Mouse (Mus musculus) CH12.LX (cell line): Measurements from ENCODE around the gene Ramp2. TPM values are rescaled to one million over a fixed set of nuclear protein-coding genes. Genes with fewer than 3 reads are reported as not detected.

Experiments used
- DNase-seq: peaks from one replicate; pipeline ENCODE4 v3.0.0-alpha.2; 2013; ENCODE audit errors: extremely low read depth
- H3K27ac ChIP-seq: 2 replicates; pipeline ENCODE4 v1.5.1; 2012; ENCODE audit warnings: low read depth, mild to moderate bottlenecking, control low read depth, moderate library complexity; ENCODE audit not compliant: insufficient read depth
- H3K27me3 ChIP-seq: replicated peaks from 2 replicates; pipeline ENCODE3; 2012; ENCODE audit warnings: inconsistent platforms
- H3K36me3 ChIP-seq, 2 experiments: replicated peaks in 1 of 2; 2 replicates each; pipeline versions ENCODE3 to v1.6.1; 2012; ENCODE audit warnings: inconsistent platforms in 1 of 2, low read length in 1 of 2, mild to moderate bottlenecking in 1 of 2, mixed read lengths in 1 of 2, moderate library complexity in 1 of 2; ENCODE audit not compliant: control insufficient read depth in 1 of 2, insufficient read depth in 1 of 2
- H3K4me1 ChIP-seq, 2 experiments: 2 replicates each; pipeline ENCODE4 v1.6.1; 2012; ENCODE audit warnings: inconsistent platforms in 1 of 2, moderate library complexity in 1 of 2; ENCODE audit not compliant: insufficient read depth in 2 of 2, control insufficient read depth in 1 of 2
- H3K4me2 ChIP-seq: 2 replicates; pipeline ENCODE4 v1.6.1; 2012; ENCODE audit warnings: low read depth, mild to moderate bottlenecking, control low read depth; ENCODE audit not compliant: poor library complexity, insufficient read depth, severe bottlenecking
- H3K4me3 ChIP-seq, 3 experiments: fragments of 150-350 bp in 1 of 3; sonication (generic) in 1 of 3; replicated peaks in 1 of 3; 2 replicates each; pipeline versions ENCODE3 to v1.5.1; 2011 to 2012; ENCODE audit warnings: low read depth in 2 of 3, low read length in 2 of 3, mild to moderate bottlenecking in 2 of 3, moderate library complexity in 2 of 3, control low read depth in 1 of 3, improper control_type of control experiment in 1 of 3, inconsistent platforms in 1 of 3, mixed read lengths in 1 of 3; ENCODE audit not compliant: poor library complexity in 1 of 3
- H3K79me2 ChIP-seq: replicated peaks from 2 replicates; pipeline ENCODE4 v1.6.1; 2012; ENCODE audit warnings: mild to moderate bottlenecking, moderate library complexity; ENCODE audit not compliant: control insufficient read depth, poor library complexity, insufficient read depth, severe bottlenecking; ENCODE audit errors: extremely low read depth
- H3K9ac ChIP-seq: 2 replicates; pipeline ENCODE4 v1.6.1; 2012; ENCODE audit warnings: low read depth, mild to moderate bottlenecking, control low read depth, moderate library complexity; ENCODE audit not compliant: insufficient read depth
- H3K9me3 ChIP-seq: replicated peaks from 2 replicates; pipeline ENCODE3; 2012; ENCODE audit warnings: low read length, inconsistent platforms, mixed read lengths
- ELF1 ChIP-seq: IDR thresholded peaks from 2 replicates; pipeline ENCODE4 v1.6.1; 2014; ENCODE audit warnings: low read depth, mild to moderate bottlenecking, inconsistent platforms, low read length, improper control_type of control experiment
- HCFC1 ChIP-seq: IDR thresholded peaks from 2 replicates; pipeline ENCODE4 v1.6.1; 2012; ENCODE audit warnings: low read depth, mild to moderate bottlenecking, inconsistent platforms, low read length, improper control_type of control experiment
- MYC ChIP-seq: IDR thresholded peaks from 2 replicates; pipeline ENCODE4 v1.6.1; 2011; ENCODE audit warnings: low read depth, mild to moderate bottlenecking, improper control_type of control experiment, low read length
- PAX5 ChIP-seq: IDR thresholded peaks from 2 replicates; pipeline ENCODE4 v1.6.1; 2012; ENCODE audit warnings: low read length, inconsistent platforms, mixed read lengths
- POLR2A ChIP-seq: IDR thresholded peaks from 2 replicates; pipeline ENCODE4 v1.6.1; 2011; ENCODE audit warnings: low read depth, mild to moderate bottlenecking, improper control_type of control experiment, low read length
- POLR2AphosphoS2 ChIP-seq: IDR thresholded peaks from 2 replicates; pipeline ENCODE4 v1.6.1; 2011; ENCODE audit warnings: low read depth, low read length, improper control_type of control experiment
- RCOR1 ChIP-seq: conservative IDR thresholded peaks from 2 replicates; pipeline ENCODE4 v1.6.1; 2012; ENCODE audit warnings: low read depth, mild to moderate bottlenecking, inconsistent platforms, low read length, improper control_type of control experiment
- TCF12 ChIP-seq: IDR thresholded peaks from 2 replicates; pipeline ENCODE4 v1.6.1; 2014; ENCODE audit warnings: low read depth, mild to moderate bottlenecking, inconsistent platforms, low read length, improper control_type of control experiment
- USF1 ChIP-seq: IDR thresholded peaks from 2 replicates; pipeline ENCODE4 v1.6.1; 2014; ENCODE audit warnings: low read depth, mild to moderate bottlenecking, inconsistent platforms, low read length, improper control_type of control experiment
- dilution Hi-C: fragments of 300-500 bp; cut with MboI; formaldehyde crosslinking; loops from 2 replicates; pipeline ENCODE4 v1.14.3; 2020; ENCODE audit warnings: low sequenced_read_pairs; ENCODE audit not compliant: extremely low pct_unique_long_range_greater_than_20kb, extremely low pct_ligation_motif_present
- in situ Hi-C: fragments of 300-500 bp; cut with MboI; formaldehyde crosslinking; loops from 3 replicates; pipeline ENCODE4 v1.14.3; 2019; ENCODE audit warnings: low sequenced_read_pairs, low pct_ligation_motif_present, low pct_unique_long_range_greater_than_20kb, mixed read lengths
- polyA plus RNA-seq: library from polyadenylated mRNA; unstranded; fragments of >175 nt; gene quantifications from 2 replicates; pipeline ENCODE4 v1.2.1, GENCODE M21; 2012; ENCODE audit warnings: low read depth; ENCODE audit not compliant: insufficient read length
- total RNA-seq, 2 experiments: library from RNA; depleted of rRNA; stranded (reverse); fragments of 300-350 nt in 1 of 2; fragments of >200 nt in 1 of 2; gene quantifications; 2 replicates each; pipeline ENCODE4 v1.2.3; 2012 to 2014

Gene Ramp2
- total and polyA plus RNA-seq, 3 experiments = 0.26 to 1.3 (median 0.33) TPM

DNA sequence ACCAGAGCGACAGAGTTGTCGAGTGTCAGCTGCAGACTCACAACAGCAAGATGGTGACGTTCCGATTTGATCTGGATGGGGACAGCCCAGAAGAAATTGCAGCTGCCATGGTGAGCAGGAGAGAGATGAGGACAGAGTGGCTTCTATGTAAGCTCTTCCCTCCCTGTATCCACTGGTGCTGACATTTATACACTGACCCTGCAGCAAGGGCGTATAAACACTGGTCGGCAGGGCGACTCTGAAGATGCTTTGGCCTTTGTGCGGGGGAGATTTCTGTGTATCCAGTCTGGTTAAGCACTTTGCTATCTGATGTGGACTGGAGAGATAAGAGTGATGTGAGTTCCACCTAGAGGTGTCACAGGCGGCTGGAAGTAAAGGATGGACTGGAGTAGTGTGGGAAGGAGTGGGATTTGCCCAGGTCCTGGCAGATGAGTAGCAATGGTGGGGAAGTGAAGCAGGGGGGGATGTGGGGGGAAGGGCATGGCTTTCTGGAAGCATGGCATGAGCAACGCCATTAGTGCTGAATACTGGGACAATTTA is 23.8 kb downstream of the Ramp2 start:
- Histone ChIP-seq H3K4me1 (no peaks in the 10 kb centered on the region), H3K36me3 (peaks cover 0 to 57% of the 10 kb centered on the region in 2 experiments), H3K4me3 (no peak overlapping the region), H3K27me3 (no peaks in the 10 kb centered on the region), H3K79me2 (no peaks in the 10 kb centered on the region), H3K9ac (no peak overlapping the region), H3K9me3 (no peaks in the 10 kb centered on the region), H3K27ac (no peak overlapping the region), H3K4me2 (no peak overlapping the region)
- in situ Hi-C loops = no loop called here
- no peak for DNase-seq
- TF ChIP-seq MYC (no peak), PAX5 (no peak)
- dilution Hi-C loops = no loop called here

DNA sequence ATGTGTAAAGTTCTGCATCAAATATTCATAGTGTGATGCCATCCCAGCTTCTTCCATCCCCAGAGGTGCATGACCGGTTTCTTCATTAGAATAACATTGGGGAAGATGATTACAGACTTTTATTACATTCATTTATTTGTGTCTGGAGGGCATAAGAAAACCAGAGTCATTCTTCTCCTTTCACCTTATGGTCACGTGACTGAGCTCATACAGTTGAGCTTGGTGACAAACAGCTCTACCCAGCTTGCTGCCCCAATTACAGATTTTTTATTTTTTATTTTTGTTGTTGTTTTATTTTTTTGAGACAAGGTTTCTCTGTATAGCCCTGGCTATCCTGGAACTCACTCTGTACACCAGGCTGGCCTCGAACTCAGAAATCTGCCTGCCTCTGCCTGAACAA is 26.6 kb downstream of the Ramp2 start:
- Histone ChIP-seq H3K79me2 (no peaks in the 10 kb centered on the region; the same call in 1 of the 2 replicates), H3K4me1 (peaks cover 8 to 16% of the 10 kb centered on the region in 2 experiments; a peak in 3 of 4 replicates), H3K9me3 (no peaks in the 10 kb centered on the region), H3K27ac (no peak overlapping the region), H3K27me3 (no peaks in the 10 kb centered on the region), H3K4me3 (no peak overlapping the region), H3K9ac (no peak overlapping the region), H3K4me2 (no peak overlapping the region), H3K36me3 (peaks cover 14 to 68% of the 10 kb centered on the region in 2 experiments)
- dilution Hi-C loops (no loop called here), in situ Hi-C loops (no loop called here)
- TF ChIP-seq USF1 = 0 out of 2 replicates have a peak, but pooled peaks have one; percentile 2
- TF ChIP-seq HCFC1 = no peak
- no peak for DNase-seq

DNA sequence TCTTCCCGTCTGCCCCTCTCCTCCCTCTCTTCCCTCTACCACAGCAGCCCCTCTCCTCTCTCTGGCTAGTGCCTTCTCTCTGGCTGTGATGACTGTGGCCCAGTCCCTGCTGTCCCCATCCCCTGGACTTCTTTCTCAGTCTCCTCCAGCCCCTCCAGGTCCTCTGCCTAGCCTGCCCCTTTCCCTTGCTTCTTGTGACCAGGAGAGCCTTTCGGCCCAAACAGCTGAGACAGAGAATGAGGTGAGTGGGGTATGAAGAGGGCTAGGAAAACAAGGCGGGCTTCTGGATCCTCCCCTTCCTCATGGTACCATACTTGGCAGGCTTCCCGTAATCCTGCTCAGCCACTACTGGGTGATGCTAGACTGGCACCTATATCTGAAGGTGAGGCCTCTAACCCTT is 29.5 kb downstream of the Ramp2 start:
- no peak overlapping the region for H3K9ac ChIP-seq
- in situ Hi-C loops (no loop called here), dilution Hi-C loops (no loop called here)
- H3K4me2 ChIP-seq = no peak overlapping the region
- H3K36me3 ChIP-seq = peaks cover 14 to 48% of the 10 kb centered on the region in 2 experiments
- no peak for TF ChIP-seq RCOR1
- no peak for TF ChIP-seq TCF12
- no peak for TF ChIP-seq HCFC1
- TF ChIP-seq ELF1 = no peak
- TF ChIP-seq POLR2A = no peak
- TF ChIP-seq POLR2AphosphoS2 = no peak
- H3K27ac ChIP-seq = no peak overlapping the region
- no peaks in the 10 kb centered on the region; the same call in 1 of the 2 replicates for H3K79me2 ChIP-seq
- H3K4me3 ChIP-seq = no peak overlapping the region
- no peak for DNase-seq
- no peaks in the 10 kb centered on the region for H3K27me3 ChIP-seq
- H3K4me1 ChIP-seq = peaks cover 13 to 37% of the 10 kb centered on the region in 2 experiments
- no peaks in the 10 kb centered on the region for H3K9me3 ChIP-seq
